Mouse (Mus musculus) gastrocnemius, adult 8-10 months (tissue): Measurements from ENCODE around the gene Slc36a1. TPM values are rescaled to one million over a fixed set of nuclear protein-coding genes. Genes with fewer than 3 reads are reported as not detected.

Experiments used
- DNase-seq, 2 experiments: peaks; one replicate each; pipeline ENCODE4 v3.0.0; 2022; ENCODE audit warnings: low spot score in 2 of 2
- total RNA-seq, 4 experiments: library from RNA; stranded (reverse); gene quantifications; 2 replicates each; pipeline ENCODE4 v1.2.4; 2022

Gene Slc36a1
- 1 to 10 TPM; 5.4 to 9.4 (median 5.9) TPM for total RNA-seq

DNA sequence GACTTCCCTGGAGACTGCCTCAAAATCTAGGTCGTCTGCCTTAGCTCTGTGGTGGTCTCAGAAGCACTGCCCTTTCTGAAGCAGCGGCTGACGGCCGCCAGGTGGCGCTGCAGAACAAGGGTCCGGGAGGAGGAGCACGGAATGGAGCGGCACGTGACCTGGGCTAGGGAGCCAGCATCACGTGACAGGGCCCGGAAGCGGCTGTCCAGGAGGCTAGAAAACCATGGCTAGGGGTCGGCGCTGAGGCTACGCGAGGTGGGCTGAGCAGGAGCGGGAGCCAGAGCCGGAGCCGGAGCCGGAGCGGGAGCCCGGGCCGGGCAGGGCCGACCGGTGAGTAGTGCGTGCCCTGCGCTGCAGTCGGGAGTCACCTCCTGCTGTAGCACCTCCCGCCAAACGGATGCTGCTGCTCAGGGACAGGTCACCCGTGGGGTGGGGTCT lies at the start of gene Slc36a1:
Gene Slc36a1 (plus strand): TSS at position 192 of the 438 bp plus-strand sequence.
- peak; percentile 86 to 91 for DNase-seq

DNA sequence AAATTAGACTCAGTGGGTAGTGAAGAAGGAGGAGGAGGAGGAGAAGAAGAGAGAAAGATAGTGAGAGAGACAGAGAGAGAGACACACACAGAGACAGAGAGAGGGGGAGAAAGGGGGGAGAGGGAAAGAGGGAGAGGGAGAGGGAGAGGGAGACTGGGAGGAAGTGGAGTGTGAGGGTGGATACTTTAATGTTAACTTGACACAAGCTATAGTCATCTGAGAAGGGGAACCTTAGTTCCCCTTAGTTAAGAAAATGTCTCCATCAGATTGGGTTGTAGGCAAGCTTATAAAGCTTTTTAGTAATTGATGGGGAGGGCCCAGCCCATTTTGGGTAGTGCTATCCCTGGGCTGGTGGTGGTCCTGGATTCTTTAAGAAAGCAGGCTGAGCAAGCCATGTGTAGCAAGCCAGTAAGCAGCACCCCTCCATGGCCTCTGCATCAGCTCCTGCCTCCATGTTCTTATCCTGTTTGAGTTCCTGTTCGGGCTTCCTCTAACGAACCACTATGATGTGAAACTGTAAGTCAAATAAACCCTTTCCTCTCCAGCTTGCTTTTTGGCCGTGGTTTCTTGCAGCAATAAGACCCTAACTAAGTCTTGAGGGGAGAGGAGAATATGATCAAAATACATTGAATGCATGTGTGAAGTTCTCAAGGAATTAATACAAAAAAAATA lies 49.6 kb upstream of the Slc36a1 start:
- no peak for DNase-seq

DNA sequence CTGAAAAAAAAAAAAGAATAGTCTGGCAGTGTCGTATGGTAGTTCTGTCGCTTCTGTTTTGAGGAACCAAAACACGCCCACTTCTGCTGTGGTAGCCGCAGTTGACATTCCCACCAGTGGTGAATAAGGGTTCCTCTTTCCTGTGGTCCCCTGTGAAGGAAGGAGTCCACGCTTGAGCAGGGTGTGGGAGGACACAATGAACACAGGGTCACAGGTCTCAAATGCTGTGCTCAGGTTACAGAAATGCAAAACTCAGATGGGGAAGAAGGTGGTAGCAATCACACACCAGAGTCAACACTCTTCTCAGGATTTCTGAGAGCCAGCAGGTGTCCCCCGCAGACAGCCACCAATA lies 49.1 kb upstream of the Slc36a1 start:
- no peak for DNase-seq

DNA sequence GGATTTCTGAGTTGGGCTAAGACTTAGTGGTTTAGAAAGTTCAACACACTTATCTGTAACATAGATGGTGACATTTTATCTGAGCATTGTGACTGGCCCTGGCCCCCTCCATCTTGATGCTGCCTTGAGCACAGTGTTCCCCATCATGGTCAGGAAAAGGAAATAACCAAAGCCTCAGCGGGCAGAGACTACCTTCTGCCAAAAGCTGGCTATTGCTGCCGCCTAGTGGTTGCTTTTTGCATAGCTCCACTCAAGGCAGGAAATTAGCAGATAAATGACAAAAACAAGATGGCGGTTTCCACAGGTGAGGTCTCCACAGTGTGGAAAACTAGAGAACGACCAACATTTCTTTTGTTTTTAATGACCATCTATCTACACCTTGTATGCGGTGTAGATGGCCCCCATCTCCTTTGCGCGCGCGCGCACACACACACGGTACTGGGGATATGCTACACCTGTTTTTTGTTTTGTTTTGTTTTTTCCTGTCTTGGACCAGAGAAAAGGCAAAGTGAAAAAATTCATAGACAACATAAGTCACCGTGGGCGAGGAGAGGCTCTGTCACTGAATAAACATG lies 45.3 kb upstream of the Slc36a1 start:
- peak; percentile 53 to 54 for DNase-seq

DNA sequence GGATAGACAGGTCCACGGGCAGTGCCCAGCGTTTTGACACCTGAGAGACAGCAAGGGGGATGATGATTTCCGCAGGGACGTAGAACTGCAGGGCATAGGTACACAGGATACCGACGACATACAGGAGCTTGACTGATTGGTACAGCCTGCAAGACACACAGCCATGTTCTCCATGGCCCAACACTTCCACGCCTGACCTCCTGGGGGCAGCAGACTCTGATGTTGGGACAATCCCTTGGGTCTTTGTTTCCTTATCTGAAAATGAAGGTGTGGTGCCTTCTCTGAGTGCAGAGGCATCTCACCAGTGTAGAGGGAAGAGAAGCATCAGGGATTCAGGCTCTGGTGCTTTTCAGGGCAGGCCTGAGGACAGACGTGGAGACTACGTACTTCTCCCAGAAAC lies 41.5 kb upstream of the Slc36a1 start:
- DNase-seq: no peak

DNA sequence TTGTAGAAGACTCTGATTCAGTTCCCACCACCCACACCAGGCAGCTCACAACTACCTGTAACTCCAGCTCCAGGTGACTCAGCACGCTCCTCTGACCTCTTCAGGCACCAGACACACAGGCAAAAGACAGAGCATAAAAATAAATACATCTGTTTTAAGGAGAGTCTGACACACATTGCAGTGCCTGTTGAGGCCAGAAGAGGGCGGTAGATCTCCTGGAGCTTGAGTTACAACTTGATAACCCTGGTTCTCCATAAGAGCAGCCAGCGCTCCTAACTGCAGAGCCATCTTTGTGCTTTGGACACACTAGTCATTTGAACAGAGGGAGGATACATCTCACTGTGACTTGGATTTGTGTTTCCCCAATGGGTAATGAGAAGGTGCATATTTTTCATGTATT lies 39.4 kb upstream of the Slc36a1 start:
- DNase-seq: no peak

DNA sequence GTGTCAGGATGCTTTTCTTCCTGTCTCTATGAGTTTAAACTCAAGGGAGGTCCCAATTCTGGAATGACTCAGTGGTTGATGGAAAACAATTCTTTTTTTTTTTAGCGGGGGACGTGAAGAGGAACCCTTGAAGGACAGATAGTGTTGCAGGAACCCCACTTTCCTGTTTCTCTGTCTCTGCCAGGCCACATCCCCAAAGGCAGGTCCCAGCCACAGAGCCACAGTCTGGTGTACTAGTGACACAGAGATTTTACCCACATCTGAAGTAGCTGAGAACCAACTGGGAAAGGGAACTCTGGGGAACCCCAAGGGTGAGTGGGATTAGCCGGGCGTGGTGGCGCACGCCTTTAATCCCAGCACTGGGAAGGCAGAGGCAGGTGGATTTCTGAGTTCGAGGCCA lies 38.4 kb upstream of the Slc36a1 start:
- DNase-seq: no peak

DNA sequence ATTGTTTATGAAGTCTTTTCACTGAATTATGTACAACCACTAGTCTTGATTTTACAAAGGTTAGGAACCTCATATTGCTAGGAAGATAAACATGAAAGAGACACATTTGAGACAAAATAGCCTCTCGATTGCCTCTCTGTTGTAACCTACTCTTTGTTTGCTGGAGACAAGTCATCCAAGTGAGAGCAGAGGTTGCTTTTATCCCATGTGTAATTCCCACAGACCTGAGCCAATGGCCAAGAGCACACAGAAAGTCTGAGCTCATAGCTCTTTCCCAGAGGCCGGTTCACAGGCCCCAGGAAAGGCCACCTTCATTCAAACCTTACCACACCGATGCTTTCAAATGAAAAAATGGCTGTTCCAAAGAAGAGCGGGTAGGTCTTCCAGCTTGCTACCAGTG lies 35.6 kb upstream of the Slc36a1 start:
- no peak for DNase-seq

DNA sequence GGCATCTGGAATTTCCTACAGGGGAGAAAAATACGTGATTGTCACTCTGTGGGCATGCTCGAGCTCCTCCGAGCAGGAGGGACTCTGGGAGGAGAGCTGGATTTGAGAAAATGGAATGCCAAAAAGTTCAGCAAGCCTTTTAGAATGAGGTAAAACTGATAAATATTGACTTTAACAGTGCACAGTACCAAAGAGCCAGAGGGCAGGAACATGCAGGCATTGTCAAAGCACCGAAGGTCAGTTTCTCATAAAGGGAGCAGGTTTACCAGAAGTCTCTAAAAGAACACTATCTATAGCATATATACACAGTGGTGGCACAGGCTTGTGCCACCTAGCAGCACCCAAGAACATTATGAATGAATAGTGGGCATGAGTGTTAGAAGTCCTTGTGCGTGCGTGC lies 35.2 kb upstream of the Slc36a1 start:
- no peak for DNase-seq

DNA sequence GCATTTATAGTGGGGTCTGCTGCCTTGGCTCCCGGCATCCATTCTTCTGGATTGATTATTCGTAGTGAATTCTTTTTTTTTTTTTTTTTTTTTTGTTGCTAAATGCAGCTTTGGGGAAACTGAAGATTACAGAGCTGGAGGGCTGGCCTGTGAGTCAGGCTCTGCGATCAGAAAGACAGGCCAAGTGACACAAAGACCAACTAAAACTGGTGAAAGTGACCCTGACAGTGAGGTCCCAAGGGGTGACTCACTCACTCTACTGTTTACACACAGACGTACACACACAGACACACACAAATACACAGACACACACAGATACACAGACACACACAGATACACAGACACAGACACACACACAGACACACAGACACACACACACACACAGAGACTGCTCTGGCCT lies 33.6 kb upstream of the Slc36a1 start:
- no peak for DNase-seq

DNA sequence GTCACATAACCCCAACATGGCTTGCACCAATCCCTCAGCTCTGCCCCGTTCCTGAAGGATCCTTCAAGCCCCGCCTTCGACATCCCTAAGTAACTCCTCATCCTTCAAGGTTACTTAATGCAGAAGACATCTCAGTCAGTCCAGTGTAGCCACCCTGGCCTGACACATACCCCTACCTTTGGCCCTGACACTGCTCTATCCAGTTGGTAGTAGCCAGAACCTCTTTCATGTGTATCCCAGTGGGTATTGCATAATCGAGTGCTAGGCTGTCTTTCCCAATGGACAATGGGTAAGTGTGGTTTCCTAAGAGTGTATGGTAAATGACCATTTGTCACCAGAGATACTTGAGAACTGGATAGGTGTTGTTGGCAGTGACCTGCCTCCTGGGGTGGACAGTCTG lies 25.3 kb upstream of the Slc36a1 start:
- no peak for DNase-seq

DNA sequence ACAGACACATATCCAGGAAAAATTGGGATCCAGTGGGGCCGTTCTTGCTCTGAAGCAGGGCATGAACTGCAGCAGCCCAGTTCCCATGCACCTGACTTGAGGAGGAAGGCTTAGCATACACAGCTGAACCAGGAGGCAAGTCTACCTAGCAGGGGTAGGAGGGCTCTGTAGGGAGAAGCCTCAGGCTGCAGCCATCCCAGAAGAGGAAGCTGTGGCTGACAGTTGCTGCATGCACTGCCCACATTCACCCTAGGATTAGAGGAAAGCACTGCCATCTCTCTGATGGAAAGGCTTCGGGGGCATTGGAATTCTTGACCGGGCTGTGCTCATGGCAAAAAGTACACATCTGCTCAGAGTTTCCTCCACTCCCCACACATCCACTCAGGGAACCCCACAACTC lies 24.3 kb upstream of the Slc36a1 start:
- no peak for DNase-seq

DNA sequence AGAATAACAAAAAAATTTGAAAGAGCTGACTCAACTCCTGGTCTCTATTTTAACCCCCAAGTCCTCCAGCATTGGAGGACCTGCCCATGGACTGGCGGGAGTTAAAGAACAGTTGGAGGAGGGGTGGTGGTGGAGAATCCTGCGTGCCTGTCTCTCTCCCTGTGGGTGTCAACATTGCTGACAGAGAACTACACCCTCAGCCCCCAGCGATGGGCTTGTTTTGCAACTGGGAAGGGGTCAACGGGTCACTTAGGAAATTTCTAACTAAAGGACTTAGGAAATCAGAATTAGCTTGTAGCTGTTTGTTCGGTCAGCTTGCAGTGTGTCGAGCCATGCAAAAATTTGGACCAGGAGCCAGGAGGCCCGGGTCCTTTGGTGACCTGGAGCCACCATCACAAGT lies 21.0 kb upstream of the Slc36a1 start:
- no peak for DNase-seq

DNA sequence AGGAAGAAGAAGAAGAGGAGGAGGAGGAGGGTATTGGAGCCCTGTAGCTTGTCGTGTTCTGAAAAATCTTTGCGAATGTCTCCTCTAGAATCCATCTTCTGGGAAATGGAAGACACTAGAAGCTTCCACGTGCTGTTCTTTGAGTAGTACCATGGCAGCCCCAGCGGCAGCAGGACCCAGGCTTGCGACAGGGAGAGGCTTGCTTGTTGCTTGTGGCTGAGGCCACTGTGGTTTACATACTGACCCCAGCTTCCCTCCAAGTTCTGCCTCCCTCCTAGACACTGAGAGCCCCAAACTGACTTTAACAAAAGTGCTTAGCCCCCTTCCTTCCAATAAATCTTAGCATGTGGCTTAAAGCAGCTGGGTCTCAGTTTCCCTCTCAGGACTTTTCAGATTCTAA lies 19.9 kb upstream of the Slc36a1 start:
- no peak for DNase-seq

DNA sequence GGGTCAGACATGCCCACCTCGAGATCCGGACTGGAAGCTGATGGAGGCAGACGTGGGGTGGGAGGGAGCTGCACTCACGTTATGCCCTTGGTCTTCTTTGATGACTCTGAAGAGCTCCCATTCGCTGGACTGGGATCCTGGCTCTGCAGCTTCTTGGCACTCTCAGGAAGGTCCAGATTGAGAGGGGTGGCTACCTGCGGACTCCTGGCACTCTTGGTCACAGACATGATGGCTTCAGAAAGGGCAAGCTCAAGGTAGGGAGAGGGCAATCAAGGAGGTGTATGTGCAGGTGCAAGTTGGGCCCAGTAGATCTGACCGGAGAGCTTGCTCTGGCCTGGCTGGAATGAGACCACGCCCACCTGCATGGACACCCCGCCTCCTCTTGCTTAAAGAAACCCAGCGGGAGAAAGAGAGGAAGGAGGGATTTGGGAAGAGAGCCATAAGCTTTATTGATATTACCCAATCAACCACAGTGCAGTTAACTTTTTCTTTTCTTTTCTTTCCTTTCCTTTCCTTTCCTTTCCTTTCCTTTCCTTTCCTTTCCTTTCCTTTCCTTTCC lies 19.3 kb upstream of the Slc36a1 start, which contains the start of gene Slc36a2:
Gene Slc36a2 (minus strand): TSS at position 345 of the 559 bp plus-strand sequence.
- DNase-seq: no peak

DNA sequence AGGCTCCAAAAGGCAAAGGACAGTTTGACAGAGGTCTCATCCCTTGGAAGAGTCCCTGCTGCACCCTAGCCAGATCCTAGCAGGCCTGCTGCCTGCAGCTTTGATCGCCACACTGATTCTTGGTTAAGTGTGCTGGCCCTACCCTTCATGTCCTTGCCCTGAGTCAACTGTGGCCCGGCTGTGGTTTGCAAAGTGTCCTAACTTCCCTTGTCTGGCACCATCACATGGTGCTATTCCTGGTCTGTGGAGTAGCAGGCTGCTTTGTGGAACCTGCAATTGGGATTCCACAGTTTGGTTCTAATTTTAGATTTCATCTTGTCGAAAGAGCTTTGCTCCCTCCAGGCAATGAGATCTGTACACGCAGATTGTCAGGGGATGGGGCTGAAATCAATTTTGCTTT lies 16.9 kb upstream of the Slc36a1 start:
- DNase-seq: no peak

DNA sequence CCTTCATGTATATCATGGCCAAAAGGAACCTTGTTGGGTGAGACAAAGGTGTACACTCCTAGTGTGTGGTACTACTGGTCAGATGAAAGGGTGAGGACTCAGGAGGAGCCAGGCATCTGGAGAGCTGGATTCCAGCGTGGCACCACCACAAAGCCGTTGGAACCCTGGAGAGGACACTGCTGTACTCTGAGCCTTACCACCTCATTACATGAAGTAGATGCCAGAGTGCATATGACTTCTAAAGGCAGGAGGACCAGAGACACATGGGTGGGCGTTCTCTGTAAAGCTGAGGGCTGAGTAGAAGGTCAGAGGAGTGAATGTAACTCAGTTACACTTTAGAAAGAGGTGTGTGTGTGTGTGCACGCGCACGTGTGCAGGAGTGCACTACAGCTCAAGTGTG lies 16.4 kb upstream of the Slc36a1 start:
- DNase-seq: no peak

DNA sequence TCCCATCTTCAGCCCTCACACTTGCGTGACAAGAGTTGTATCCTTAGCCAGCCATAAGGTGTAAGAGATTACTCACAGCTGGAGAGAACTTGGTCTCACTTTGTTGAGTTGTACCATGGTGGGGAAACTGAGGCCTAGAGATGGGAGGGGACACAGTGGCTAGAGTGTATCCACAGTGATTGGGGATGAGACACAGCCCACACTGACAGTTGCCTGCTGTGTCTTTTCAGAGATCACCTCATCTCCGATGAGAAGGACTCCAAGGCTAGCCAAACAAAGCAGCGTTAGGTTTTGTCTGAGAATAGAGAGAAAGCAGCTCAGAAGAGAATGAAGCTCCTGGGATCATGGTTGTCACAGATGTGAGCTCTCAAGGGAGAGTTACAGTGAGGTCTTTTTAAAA lies 13.9 kb upstream of the Slc36a1 start:
- no peak for DNase-seq

DNA sequence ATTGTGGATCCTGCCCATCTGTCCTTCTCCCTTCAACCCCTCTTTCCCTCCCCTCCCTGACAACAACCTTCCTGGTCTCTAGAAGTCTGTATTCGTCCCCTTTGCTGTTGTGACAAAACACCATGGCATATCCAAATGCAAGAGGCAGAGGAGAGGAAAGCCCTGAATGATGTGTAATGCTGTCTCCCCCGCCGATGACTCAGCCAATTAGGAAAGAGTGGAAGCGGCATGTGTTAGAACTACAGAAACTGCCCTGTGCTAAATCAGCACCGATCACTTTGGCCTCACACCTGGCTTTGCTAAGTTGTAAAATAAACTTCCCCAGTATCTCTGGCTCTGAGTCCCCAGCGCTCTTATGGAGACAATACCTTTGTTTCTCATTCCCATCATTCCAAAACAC lies 7.1 kb upstream of the Slc36a1 start:
- DNase-seq: no peak

DNA sequence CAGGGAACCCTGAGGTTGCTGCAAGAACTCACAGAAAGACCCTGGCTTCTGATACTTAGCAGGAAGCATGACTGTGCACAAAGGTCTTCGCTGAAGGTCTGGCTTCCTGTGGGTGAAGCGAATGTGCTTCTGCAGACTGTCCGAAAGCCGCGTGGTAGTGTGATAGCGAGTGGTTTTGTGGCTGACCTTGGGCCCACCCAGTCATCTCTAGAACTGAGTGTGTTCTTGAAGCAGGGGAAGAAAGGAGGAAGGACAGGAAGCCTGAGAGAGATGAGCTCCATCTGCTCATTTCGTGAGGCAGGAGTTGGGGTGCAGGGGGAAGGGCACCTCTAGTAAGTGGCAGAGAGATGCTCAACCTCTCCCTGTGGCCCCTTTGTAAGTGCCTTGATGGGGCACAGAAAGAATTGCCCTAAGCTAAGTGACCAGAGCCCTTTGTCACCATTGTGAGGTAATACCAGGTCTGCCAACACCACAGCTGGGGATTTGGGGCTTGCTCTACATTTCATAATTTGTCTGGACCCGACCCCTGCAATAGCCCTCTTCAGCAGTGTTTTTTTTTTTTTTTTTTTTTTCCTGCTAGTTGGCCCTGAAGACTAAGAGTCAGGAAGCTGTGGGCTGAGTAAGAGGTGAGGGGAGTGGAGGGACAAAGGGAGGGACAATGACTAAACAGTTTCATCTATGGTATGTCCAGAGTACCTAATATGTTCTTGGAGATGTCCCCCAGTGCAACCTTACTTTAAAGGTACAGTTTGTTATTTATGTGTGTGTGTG lies 6.2 kb upstream of the Slc36a1 start:
- DNase-seq: no peak

DNA sequence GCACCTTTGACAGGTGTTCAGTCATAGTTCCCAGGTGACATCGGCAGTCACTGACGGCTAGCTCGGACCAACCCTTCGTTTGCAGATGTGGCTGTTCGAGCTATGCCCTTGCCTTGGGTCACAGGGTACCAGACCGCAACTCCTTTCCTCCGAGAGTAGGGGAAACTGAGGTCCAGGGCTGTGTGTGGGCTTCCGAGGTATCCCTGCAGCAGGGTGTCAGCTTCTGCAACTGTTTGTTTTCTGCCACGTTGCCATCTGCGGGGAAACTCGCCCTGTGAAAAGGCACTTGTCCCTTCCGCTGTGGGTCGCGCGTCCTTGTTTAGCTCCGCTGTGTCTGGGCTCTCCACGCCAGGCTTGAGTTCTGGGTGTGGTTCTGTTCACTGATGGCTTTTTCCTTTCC lies 452 bp downstream of the Slc36a1 start:
- DNase-seq: no peak

DNA sequence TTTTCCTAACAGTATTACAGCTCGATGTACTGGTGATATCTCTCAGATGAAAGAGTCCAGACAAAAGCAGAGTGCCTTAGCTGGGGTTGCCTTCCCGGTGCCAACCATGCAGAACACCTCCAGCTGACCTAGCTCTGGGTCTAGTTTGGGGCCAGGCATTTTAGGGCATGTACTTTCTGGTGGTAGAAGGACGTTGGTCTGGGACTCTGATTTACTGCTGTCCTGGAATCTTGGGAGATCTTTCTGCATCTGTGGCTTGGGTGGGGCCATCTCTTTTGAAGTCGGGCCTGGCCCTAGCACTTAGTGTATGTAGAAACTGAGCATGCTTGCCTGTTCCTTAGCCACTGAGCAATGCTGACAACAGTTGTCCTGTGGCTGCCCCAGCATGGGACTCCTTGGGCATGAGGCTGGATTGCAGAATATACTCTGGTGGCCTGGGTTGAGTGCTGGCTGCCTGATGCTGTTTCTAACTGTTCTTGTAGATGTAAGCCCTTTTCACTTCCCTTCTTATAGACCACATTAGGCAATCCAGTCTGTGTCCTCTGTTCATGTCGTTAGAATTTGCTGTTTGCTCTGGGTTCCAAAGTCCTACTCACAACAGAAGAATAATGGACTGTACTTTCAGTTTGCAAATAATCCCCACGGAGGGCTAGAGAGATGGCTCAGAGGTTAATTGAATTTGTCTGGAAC lies 4.0 kb downstream of the Slc36a1 start:
- DNase-seq: no peak
